Comparison of ENCODE assay signal across 10 mouse cellular contexts in the genomic region with DNA sequence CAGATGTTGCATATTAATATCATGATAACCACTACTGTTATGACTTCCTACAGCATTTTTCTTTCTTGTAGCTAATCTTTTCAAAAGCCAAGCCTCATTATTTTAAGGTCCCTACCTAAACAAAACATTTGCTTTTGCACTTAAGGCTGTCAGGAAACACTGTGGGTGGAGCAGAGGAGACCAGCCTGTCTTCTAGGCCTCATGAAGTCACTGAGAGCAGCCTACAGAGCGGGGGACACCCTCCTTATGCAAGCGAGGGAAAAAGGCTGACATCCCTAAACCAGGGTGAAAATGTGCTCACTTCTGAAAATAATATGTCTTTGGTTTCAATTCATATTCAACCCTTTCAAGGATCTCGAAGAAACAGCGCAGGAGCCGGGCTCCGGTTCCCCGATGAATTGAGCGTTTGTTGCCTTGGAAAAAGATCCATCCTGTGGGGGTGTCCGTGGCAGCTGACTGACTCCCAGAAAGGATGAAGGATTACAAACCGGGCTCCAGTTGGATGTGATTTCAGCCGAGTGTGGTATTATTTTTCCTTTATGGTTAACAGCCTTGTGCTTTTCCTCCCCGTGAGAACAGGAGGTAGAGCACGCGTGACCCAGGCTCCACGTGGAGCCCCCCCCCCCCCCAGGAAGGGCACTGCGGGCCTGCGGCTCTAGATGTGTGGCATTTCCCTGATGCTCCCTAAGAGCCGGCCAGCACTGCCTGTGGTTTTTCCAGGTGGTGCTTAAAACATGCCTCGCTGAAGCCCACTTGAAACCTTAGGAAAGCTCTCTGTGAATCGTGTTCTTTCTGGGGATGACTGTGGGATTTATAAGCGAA.
DNase-seq lines count a peak whose midpoint lies in the region; ATAC-seq and TF ChIP-seq lines count a peak whose summit lies in the region.
"Had no signal": no experiment of that assay in that cellular context is flagged by ENCODE, and none has a peak within 500 bp of the region (broad histone marks: within the 10 kb centered on the region; RNA-seq: fewer than 3 reads in every experiment).

No protein-coding gene starts in this region.

- no peak for DNase-seq in kidney, adult 2 months
- DNase-seq in layer of hippocampus, postnatal 14 days (ENCODE audit: low spot score in 2 of 2): peak; percentile 35 to 38
- DNase-seq in urinary bladder, postnatal 10 days (ENCODE audit: low spot score): no peak
- no peak for DNase-seq in Muller cell, postnatal 12 days (ENCODE audit: inconsistent ontology term)
- no peak for DNase-seq in thymus, postnatal 25 days
- DNase-seq: embryo, embryonic 11 days; midbrain, embryonic 14.5 days had no signal

- WGBS in kidney, embryonic 15.5 days: 49% methylated on average over 21 of the region's 21 CpGs
- WGBS in kidney, adult 2 months: 51% methylated on average over 21 of the region's 21 CpGs
- 31% methylated on average over 21 of the region's 21 CpGs for WGBS in embryonic facial prominence, embryonic 12.5 days
- WGBS in embryonic facial prominence, embryonic 15.5 days: 33% methylated on average over 19 of the region's 21 CpGs

- H3K36me3 ChIP-seq in kidney, embryonic 15.5 days: no peaks in the 10 kb centered on the region
- no peaks in the 10 kb centered on the region for H3K36me3 ChIP-seq in kidney, adult 2 months (ENCODE audit: control insufficient read depth, insufficient read depth, low read length)
- no peaks in the 10 kb centered on the region for H3K36me3 ChIP-seq in embryonic facial prominence, embryonic 12.5 days
- no peaks in the 10 kb centered on the region for H3K36me3 ChIP-seq in embryonic facial prominence, embryonic 15.5 days

- H3K27ac ChIP-seq in kidney, embryonic 15.5 days: 0 out of 2 replicates have a peak overlapping the region, but pooled peaks have one; percentile 2
- H3K27ac ChIP-seq in kidney, adult 2 months (ENCODE audit: insufficient read depth, low read depth, low read length): no peak overlapping the region
- peak overlapping the region; percentile 83 for H3K27ac ChIP-seq in embryonic facial prominence, embryonic 12.5 days
- H3K27ac ChIP-seq in embryonic facial prominence, embryonic 15.5 days (replicated peaks): peak overlapping the region; percentile 77

- H3K9me3 ChIP-seq in kidney, embryonic 15.5 days (replicated peaks): no peaks in the 10 kb centered on the region
- H3K9me3 ChIP-seq in embryonic facial prominence, embryonic 12.5 days: no peaks in the 10 kb centered on the region
- H3K9me3 ChIP-seq in embryonic facial prominence, embryonic 15.5 days (replicated peaks): no peaks in the 10 kb centered on the region

- H3K4me2 ChIP-seq in kidney, embryonic 15.5 days: no peak overlapping the region
- H3K4me2 ChIP-seq in embryonic facial prominence, embryonic 12.5 days (replicated peaks): 0 out of 2 replicates have a peak overlapping the region, but pooled peaks have one; percentile 9
- H3K4me2 ChIP-seq in embryonic facial prominence, embryonic 15.5 days (replicated peaks): 0 out of 2 replicates have a peak overlapping the region, but pooled peaks have one; percentile 0

- no peak overlapping the region for H3K9ac ChIP-seq in kidney, embryonic 15.5 days
- H3K9ac ChIP-seq in embryonic facial prominence, embryonic 12.5 days: no peak overlapping the region
- H3K9ac ChIP-seq in embryonic facial prominence, embryonic 15.5 days: no peak overlapping the region

- peaks cover 11% of the 10 kb centered on the region for H3K4me1 ChIP-seq in kidney, embryonic 15.5 days
- H3K4me1 ChIP-seq in kidney, adult 2 months (ENCODE audit: control insufficient read depth, insufficient read depth, low read length): no peaks in the 10 kb centered on the region
- peaks cover 45% of the 10 kb centered on the region for H3K4me1 ChIP-seq in embryonic facial prominence, embryonic 12.5 days
- H3K4me1 ChIP-seq in embryonic facial prominence, embryonic 15.5 days: peaks cover 40% of the 10 kb centered on the region

- no peak for TF ChIP-seq POLR2A in kidney, adult 2 months (IDR thresholded peaks at IDR 0.05; ENCODE audit: low read depth, low read length)

- ATAC-seq in kidney, embryonic 15.5 days (replicated peaks; ENCODE audit: low FRiP score): no peak
- ATAC-seq in embryonic facial prominence, embryonic 12.5 days (ENCODE audit: insufficient number of reproducible peaks, insufficient read depth, low FRiP score, low TSS enrichment): peak; percentile 62
- peak; percentile 71; the same call in 1 of the 2 replicates for ATAC-seq in embryonic facial prominence, embryonic 15.5 days (ENCODE audit: insufficient number of reproducible peaks, low FRiP score, low TSS enrichment, low read depth)

- TF ChIP-seq CTCF in kidney, adult 2 months (conservative IDR thresholded peaks at IDR 0.05; ENCODE audit: insufficient read depth, insufficient read length, low read depth, low read length): no peak

- no peak overlapping the region for H3K4me3 ChIP-seq in kidney, embryonic 15.5 days (replicated peaks)
- H3K4me3 ChIP-seq in kidney, adult 2 months (ENCODE audit: insufficient read depth, low read depth, low read length): no peak overlapping the region
- no peak overlapping the region for H3K4me3 ChIP-seq in embryonic facial prominence, embryonic 12.5 days
- no peak overlapping the region for H3K4me3 ChIP-seq in embryonic facial prominence, embryonic 15.5 days (replicated peaks)

- no peaks in the 10 kb centered on the region for H3K27me3 ChIP-seq in kidney, embryonic 15.5 days
- H3K27me3 ChIP-seq in kidney, adult 2 months (replicated peaks; ENCODE audit: control insufficient read depth, insufficient read depth, low read length): no peaks in the 10 kb centered on the region
- H3K27me3 ChIP-seq in embryonic facial prominence, embryonic 12.5 days: no peaks in the 10 kb centered on the region
- H3K27me3 ChIP-seq in embryonic facial prominence, embryonic 15.5 days: no peaks in the 10 kb centered on the region

Comparison
In these comparisons a context has a peak if more than half of its experiments do, and no peak if none do; other contexts are left out.
1. DNase-seq: peak in layer of hippocampus, postnatal 14 days (2 of 2); none in kidney, adult 2 months (single experiment), urinary bladder, postnatal 10 days (single experiment), Muller cell, postnatal 12 days (single experiment) and thymus, postnatal 25 days (single experiment).